Mouse (Mus musculus) brain, embryonic 14.5 days (tissue): ENCODE measurements at regions not wholly inside any gene's neighbourhood (a gene's known extent, or its start where the extent isn't known, plus 50 kb on each side); places are given as distances from the start of the nearest gene placed in this dataset.

Experiments
- CTCF ChIP-seq: fragments of 200-500 bp; IDR thresholded peaks from 2 replicates; pipeline ENCODE4 v1.5.1; 2012; ENCODE audit warnings: inconsistent platforms, mild to moderate bottlenecking, moderate library complexity, borderline replicate concordance; ENCODE audit not compliant: insufficient read depth, insufficient read length; ENCODE audit errors: extremely low read depth
- POLR2A ChIP-seq: fragments of 200-500 bp; IDR thresholded peaks from 2 replicates; pipeline ENCODE4 v1.6.1; 2012; ENCODE audit warnings: mild to moderate bottlenecking, inconsistent platforms, borderline replicate concordance; ENCODE audit not compliant: poor library complexity, insufficient read depth, insufficient read length, severe bottlenecking; ENCODE audit errors: extremely low read depth

GRCm38 (mm10) chr17:4540435-4540834 lies 453.7 kb upstream of the Arid1b start:
- no peak for TF ChIP-seq CTCF
- TF ChIP-seq POLR2A, result no peak
